Mouse (Mus musculus): ENCODE results near the gene Dhrs3. TPM values are rescaled to one million over a fixed set of nuclear protein-coding genes. Genes with fewer than 3 reads are reported as not detected.
A peak's percentile ranks its signal among the peaks of the same experiment; 100 is the strongest.

Dhrs3 gene
- polyA plus RNA-seq, 1 experiment from 2014 or later: 128 TPM

DNA sequence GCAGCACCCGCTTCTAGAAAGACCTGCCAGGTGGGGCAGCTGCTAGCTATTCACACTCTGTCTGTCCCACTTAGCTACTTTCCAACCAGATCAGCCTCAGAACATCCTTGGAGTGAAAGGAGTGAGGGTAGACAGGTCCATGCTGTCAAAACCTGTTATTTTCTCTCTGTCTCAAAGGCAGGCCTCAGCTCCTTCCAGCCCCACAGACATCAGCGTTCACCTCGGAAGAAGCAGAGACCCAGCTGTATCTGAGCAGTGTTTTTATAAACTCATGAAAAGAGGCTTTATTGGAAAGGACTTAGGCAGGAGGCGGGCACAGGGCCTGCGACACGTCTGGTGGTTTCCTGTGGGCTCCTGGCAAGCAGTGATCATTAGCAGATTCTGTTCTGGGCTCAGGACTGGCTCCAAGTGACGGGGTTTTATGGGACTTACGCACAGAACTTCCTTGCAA, 9.7 kb upstream of the Dhrs3 start:
- Histone ChIP-seq H3K27ac (ENCODE audit: low read depth, low read length) (no peak overlapping the region), H3K4me1 (ENCODE audit: control insufficient read depth, insufficient read depth, low read length) (no peaks in the 10 kb centered on the region), H3K27me3 (ENCODE audit: control insufficient read depth, insufficient read depth, low read length) (no peaks in the 10 kb centered on the region), H3K9ac (ENCODE audit: low read length) (no peak overlapping the region), H3K4me2 (ENCODE audit: low read depth) (no peak overlapping the region), H3K9me3 (ENCODE audit: control insufficient read depth, low read length) (no peaks in the 10 kb centered on the region), H3K4me3 (ENCODE audit: low read depth, low read length) (no peak overlapping the region), H3K36me3 (ENCODE audit: control insufficient read depth, insufficient read depth, low read length) (no peaks in the 10 kb centered on the region)
- no peak for ATAC-seq (ENCODE audit: insufficient read depth, low FRiP score, low TSS enrichment)
- no peak for DNase-seq (ENCODE audit: low spot score)
- 71% methylated on average over 8 of the region's 8 CpGs for whole genome bisulfite sequencing

DNA sequence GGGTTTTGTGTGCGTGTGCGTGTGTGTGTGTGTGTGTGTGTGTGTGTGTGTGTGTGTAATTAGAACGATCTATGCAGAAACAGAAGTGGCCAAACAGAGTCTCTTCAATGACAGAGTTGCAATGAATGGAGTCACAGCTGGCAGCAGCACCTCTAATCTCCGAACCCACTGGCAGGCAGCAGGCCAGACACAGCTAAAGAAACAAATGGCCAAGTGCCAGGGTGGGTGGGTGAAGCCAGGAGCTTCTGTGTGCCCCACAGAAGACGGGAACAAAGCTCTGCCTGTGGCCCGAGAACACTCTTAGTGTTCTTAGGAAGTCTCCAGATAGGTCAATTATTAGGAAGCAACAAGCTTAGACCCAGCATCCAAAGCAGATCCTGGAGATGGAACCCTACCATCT, 6.2 kb upstream of the Dhrs3 start:
- no peak overlapping the region for H3K9ac ChIP-seq (ENCODE audit: low read length)
- H3K27me3 ChIP-seq (ENCODE audit: control insufficient read depth, insufficient read depth, low read length): no peaks in the 10 kb centered on the region
- DNase-seq (ENCODE audit: low spot score) (no peak), ATAC-seq (ENCODE audit: insufficient read depth, low FRiP score, low TSS enrichment) (no peak)
- H3K4me1 ChIP-seq (ENCODE audit: control insufficient read depth, insufficient read depth, low read length): peaks cover 7% of the 10 kb centered on the region; the same call in 1 of the 2 replicates
- no peak overlapping the region for H3K27ac ChIP-seq (ENCODE audit: low read depth, low read length)
- H3K4me2 ChIP-seq (ENCODE audit: low read depth): no peak overlapping the region
- no peaks in the 10 kb centered on the region for H3K36me3 ChIP-seq (ENCODE audit: control insufficient read depth, insufficient read depth, low read length)
- H3K4me3 ChIP-seq (ENCODE audit: low read depth, low read length): no peak overlapping the region
- H3K9me3 ChIP-seq (ENCODE audit: control insufficient read depth, low read length): no peaks in the 10 kb centered on the region
- 68% methylated on average over 6 of the region's 6 CpGs for WGBS

DNA sequence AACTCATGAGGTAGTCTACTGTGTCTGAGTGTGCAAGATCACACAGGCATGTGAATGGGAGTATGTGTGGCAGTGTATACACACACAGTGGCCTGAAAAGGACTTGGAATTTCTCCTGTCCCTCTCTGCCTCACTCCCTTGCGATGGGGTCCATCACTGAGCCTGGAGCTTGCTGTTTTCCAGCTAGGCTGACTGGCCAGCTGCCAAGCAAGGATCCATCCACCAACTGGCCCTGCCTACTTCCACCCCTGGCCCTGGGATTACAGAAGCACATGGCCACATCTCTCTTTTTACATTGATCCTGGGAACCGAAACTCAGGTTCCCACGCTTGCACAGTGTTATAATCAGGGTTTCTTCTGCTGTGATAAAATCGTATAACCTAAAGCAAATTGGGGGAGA, 3.9 kb upstream of the Dhrs3 start:
- Histone ChIP-seq H3K27me3 (ENCODE audit: control insufficient read depth, insufficient read depth, low read length) (no peaks in the 10 kb centered on the region), H3K4me1 (ENCODE audit: control insufficient read depth, insufficient read depth, low read length) (peaks cover 12% of the 10 kb centered on the region; the same call in 1 of the 2 replicates), H3K36me3 (ENCODE audit: control insufficient read depth, insufficient read depth, low read length) (no peaks in the 10 kb centered on the region), H3K9me3 (ENCODE audit: control insufficient read depth, low read length) (no peaks in the 10 kb centered on the region), H3K4me2 (ENCODE audit: low read depth) (no peak overlapping the region), H3K4me3 (ENCODE audit: low read depth, low read length) (no peak overlapping the region), H3K27ac (ENCODE audit: low read depth, low read length) (no peak overlapping the region), H3K9ac (ENCODE audit: low read length) (no peak overlapping the region)
- ATAC-seq (ENCODE audit: insufficient read depth, low FRiP score, low TSS enrichment) (no peak), DNase-seq (ENCODE audit: low spot score) (no peak)
- WGBS: 96% methylated on average over 4 of the region's 4 CpGs

DNA sequence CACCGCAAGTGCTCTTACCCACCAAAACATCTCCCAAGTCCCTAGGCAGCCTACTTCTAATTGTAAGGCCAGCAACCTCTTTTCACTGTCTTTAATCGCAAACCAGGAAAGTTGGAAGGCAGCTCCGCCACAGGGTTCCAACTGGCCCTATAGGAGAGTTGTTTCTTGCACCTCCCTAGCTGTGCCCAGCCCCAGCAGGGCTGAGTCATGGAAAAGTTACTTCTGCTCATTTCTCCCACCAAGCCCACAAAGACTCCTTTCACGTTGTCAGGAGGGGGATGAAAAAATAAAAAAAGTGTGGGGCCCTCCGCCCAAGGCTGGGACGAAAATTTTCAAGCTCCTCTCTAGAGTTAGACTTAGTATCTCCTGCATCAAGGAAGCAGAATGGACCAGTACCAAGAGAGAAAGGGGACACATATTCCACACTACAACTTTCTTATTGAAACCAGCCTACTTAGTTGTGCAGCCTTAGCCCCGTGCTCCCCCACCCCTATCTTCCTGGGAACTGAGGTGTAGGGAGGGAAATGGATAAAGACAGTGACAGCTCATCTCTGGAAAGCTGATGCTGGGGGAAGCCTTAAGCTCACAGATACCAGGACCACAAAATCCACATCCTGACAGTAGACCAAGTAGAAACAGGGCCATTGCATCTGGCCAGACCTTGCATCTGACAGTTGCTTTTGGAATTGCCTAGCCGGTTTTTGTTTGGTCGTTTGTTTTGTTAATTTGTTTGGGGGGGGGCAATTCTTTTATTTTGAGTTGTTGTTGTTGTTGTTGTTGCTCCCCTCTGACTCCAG, 2.9 kb upstream of the Dhrs3 start:
- H3K9me3 ChIP-seq (ENCODE audit: control insufficient read depth, low read length): no peaks in the 10 kb centered on the region
- DNase-seq (ENCODE audit: low spot score) (no peak), ATAC-seq (ENCODE audit: insufficient read depth, low FRiP score, low TSS enrichment) (no peak)
- no peak overlapping the region for H3K9ac ChIP-seq (ENCODE audit: low read length)
- 79% methylated on average over 9 of the region's 9 CpGs for WGBS
- no peaks in the 10 kb centered on the region for H3K27me3 ChIP-seq (ENCODE audit: control insufficient read depth, insufficient read depth, low read length)
- H3K36me3 ChIP-seq (ENCODE audit: control insufficient read depth, insufficient read depth, low read length): no peaks in the 10 kb centered on the region
- no peak overlapping the region for H3K27ac ChIP-seq (ENCODE audit: low read depth, low read length)
- peaks cover 12% of the 10 kb centered on the region; the same call in 1 of the 2 replicates for H3K4me1 ChIP-seq (ENCODE audit: control insufficient read depth, insufficient read depth, low read length)
- no peak overlapping the region for H3K4me2 ChIP-seq (ENCODE audit: low read depth)
- no peak overlapping the region; the same call in 1 of the 2 replicates for H3K4me3 ChIP-seq (ENCODE audit: low read depth, low read length)

DNA sequence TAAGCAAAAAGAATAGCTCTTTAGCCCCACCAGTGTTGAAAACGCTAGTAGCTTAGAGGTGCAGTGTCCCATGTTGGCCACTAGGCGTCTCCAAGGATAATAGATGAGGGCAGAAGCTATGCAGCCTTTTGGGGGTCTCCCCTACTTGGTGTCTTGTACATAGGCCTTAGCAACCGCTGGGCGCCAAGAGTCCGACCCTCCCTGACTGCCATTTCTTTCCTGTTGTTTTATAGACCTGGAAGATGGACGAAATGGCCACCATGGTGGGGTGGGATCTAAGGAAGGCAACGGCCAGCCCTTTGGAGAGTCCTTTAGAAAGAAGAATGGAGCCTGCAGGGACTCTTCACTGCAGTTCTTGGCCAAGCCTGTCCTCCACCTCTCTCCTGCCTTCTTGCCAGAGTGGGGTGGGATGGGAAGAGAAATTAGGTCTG, 1.9 kb upstream of the Dhrs3 start:
- H3K4me3 ChIP-seq (ENCODE audit: low read depth, low read length): no peak overlapping the region
- ATAC-seq (ENCODE audit: insufficient read depth, low FRiP score, low TSS enrichment): peak; percentile 42
- WGBS: 7% methylated on average over 7 of the region's 7 CpGs
- H3K27ac ChIP-seq (ENCODE audit: low read depth, low read length): peak overlapping the region; percentile 60; the same call in 1 of the 2 replicates
- no peak overlapping the region for H3K4me2 ChIP-seq (ENCODE audit: low read depth)
- H3K9me3 ChIP-seq (ENCODE audit: control insufficient read depth, low read length): no peaks in the 10 kb centered on the region
- no peak overlapping the region for H3K9ac ChIP-seq (ENCODE audit: low read length)
- peaks cover 17% of the 10 kb centered on the region; the same call in 1 of the 2 replicates for H3K4me1 ChIP-seq (ENCODE audit: control insufficient read depth, insufficient read depth, low read length)
- peak; percentile 82 for DNase-seq (ENCODE audit: low spot score)
- no peaks in the 10 kb centered on the region for H3K27me3 ChIP-seq (ENCODE audit: control insufficient read depth, insufficient read depth, low read length)
- no peaks in the 10 kb centered on the region for H3K36me3 ChIP-seq (ENCODE audit: control insufficient read depth, insufficient read depth, low read length)

DNA sequence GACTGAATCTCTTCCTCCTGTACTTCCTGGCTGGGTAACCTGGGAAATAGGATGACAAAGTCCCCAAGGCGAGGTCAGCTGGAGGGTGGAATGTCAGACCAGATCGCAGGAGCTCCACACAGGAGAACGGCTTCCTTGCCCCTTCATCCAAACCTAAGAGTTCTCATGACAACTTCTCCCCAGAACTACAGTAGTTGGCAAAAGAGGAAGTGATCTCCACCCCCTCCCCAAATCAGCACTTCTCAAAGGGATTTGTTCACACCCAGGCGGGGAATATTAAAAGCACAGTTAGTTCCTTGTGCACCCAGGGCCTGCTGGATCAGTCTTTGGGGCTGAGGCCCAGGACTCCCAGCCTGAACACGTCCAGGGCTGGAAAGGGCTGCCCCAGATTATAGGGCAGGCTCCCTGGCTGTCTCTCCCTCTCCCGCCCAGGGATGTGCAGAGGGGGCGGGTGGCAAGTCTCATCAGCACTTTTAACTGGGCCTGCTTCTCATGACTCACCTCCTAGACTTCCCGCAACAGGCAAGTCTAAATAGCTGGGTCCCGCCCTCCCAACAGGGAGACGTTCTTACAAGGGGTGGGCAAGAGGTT, 1.4 kb upstream of the Dhrs3 start:
- H3K4me1 ChIP-seq (ENCODE audit: control insufficient read depth, insufficient read depth, low read length): peaks cover 21% of the 10 kb centered on the region
- H3K9me3 ChIP-seq (ENCODE audit: control insufficient read depth, low read length): no peaks in the 10 kb centered on the region
- peak overlapping the region; percentile 66; the same call in 1 of the 2 replicates for H3K9ac ChIP-seq (ENCODE audit: low read length)
- H3K36me3 ChIP-seq (ENCODE audit: control insufficient read depth, insufficient read depth, low read length): no peaks in the 10 kb centered on the region
- H3K4me3 ChIP-seq (ENCODE audit: low read depth, low read length): peak overlapping the region; percentile 57
- no peaks in the 10 kb centered on the region for H3K27me3 ChIP-seq (ENCODE audit: control insufficient read depth, insufficient read depth, low read length)
- DNase-seq (ENCODE audit: low spot score): peak; percentile 31
- H3K4me2 ChIP-seq (ENCODE audit: low read depth): peak overlapping the region; percentile 56
- H3K27ac ChIP-seq (ENCODE audit: low read depth, low read length): peak overlapping the region; percentile 60
- peak; percentile 5; the same call in 1 of the 2 replicates for ATAC-seq (ENCODE audit: insufficient read depth, low FRiP score, low TSS enrichment)
- 37% methylated on average over 10 of the region's 10 CpGs for WGBS

DNA sequence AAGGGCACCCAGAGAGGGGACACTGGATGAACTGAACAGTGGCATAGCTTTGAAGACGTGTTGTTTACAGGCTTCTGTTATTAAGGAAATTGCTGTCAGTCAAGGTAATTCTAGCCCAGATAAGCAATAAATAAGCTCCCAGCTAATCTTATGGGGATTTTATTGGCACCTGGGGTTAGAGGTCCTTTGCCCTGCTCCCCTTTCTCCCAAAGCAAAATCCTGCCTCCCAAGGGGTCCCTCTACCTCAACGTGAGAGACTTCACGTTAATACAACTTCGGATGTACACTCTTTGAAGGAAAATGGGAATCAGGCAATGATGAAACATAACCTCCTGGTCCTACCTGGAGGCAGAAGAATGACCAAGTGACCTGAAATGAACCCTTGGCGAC, 889 bp upstream of the Dhrs3 start:
- peak overlapping the region; percentile 66 for H3K9ac ChIP-seq (ENCODE audit: low read length)
- peak overlapping the region; percentile 57 for H3K4me3 ChIP-seq (ENCODE audit: low read depth, low read length)
- peaks cover 22% of the 10 kb centered on the region for H3K4me1 ChIP-seq (ENCODE audit: control insufficient read depth, insufficient read depth, low read length)
- WGBS: 9% methylated on average over 5 of the region's 5 CpGs
- DNase-seq (ENCODE audit: low spot score) (no peak), ATAC-seq (ENCODE audit: insufficient read depth, low FRiP score, low TSS enrichment) (no peak)
- H3K9me3 ChIP-seq (ENCODE audit: control insufficient read depth, low read length): no peaks in the 10 kb centered on the region
- no peaks in the 10 kb centered on the region for H3K27me3 ChIP-seq (ENCODE audit: control insufficient read depth, insufficient read depth, low read length)
- H3K36me3 ChIP-seq (ENCODE audit: control insufficient read depth, insufficient read depth, low read length): no peaks in the 10 kb centered on the region
- peak overlapping the region; percentile 56 for H3K4me2 ChIP-seq (ENCODE audit: low read depth)
- H3K27ac ChIP-seq (ENCODE audit: low read depth, low read length): peak overlapping the region; percentile 60

DNA sequence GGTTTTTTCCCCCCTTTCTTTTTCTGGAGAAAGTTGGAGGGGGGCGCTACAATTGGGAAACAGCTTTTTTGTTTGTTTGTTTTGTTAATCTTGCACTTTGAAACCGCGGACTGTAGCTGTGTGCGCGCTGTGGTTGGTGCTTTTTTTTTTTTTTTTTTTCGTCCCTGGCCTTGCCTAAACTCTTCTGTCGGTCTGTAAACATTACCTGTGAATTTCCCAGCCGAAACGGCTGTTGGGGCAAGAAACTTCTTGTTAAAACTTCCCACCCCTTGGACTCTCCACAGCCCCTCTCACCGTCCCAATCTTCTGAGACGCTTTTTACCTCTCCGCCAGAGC, 278 bp downstream of the Dhrs3 start:
- WGBS: under 1% methylated on average over 12 of the region's 12 CpGs
- Histone ChIP-seq H3K4me2 (ENCODE audit: low read depth) (peak overlapping the region; percentile 56), H3K27ac (ENCODE audit: low read depth, low read length) (peak overlapping the region; percentile 17; the same call in 1 of the 2 replicates)

More for the DNA sequence above, 278 bp downstream of the Dhrs3 start:
- peak overlapping the region; percentile 57 for H3K4me3 ChIP-seq (ENCODE audit: low read depth, low read length)
- peaks cover 26% of the 10 kb centered on the region for H3K4me1 ChIP-seq (ENCODE audit: control insufficient read depth, insufficient read depth, low read length)
- no peaks in the 10 kb centered on the region for H3K27me3 ChIP-seq (ENCODE audit: control insufficient read depth, insufficient read depth, low read length)
- peak overlapping the region; percentile 66 for H3K9ac ChIP-seq (ENCODE audit: low read length)
- no peaks in the 10 kb centered on the region for H3K9me3 ChIP-seq (ENCODE audit: control insufficient read depth, low read length)
- no peaks in the 10 kb centered on the region for H3K36me3 ChIP-seq (ENCODE audit: control insufficient read depth, insufficient read depth, low read length)
- no peak for ATAC-seq (ENCODE audit: insufficient read depth, low FRiP score, low TSS enrichment)
- DNase-seq (ENCODE audit: low spot score): no peak
